Mouse (Mus musculus) ES-E14 (cell line): ENCODE measurements at regions not wholly inside any gene's neighbourhood (a gene's known extent, or its start where the extent isn't known, plus 50 kb on each side); places are given as distances from the start of the nearest gene placed in this dataset.

Experiments used
- CHD2 ChIP-seq: IDR thresholded peaks from 2 replicates; pipeline ENCODE4 v1.6.1; 2014; ENCODE audit warnings: mild to moderate bottlenecking, low read depth, low read length, inconsistent platforms
- HCFC1 ChIP-seq: IDR thresholded peaks from 2 replicates; pipeline ENCODE4 v1.6.1; 2012; ENCODE audit warnings: low read length, inconsistent platforms, borderline replicate concordance; ENCODE audit not compliant: insufficient read depth
- MAFK ChIP-seq: IDR thresholded peaks from 2 replicates; pipeline ENCODE4 v1.6.1; 2014; ENCODE audit warnings: mild to moderate bottlenecking, low read depth, low read length, inconsistent platforms; ENCODE audit not compliant: insufficient read depth
- ZC3H11A ChIP-seq: IDR thresholded peaks from 2 replicates; pipeline ENCODE4 v1.6.1; 2012; ENCODE audit warnings: low read depth, mild to moderate bottlenecking, inconsistent platforms, low read length, borderline replicate concordance
- ZNF384 ChIP-seq: IDR thresholded peaks from 2 replicates; pipeline ENCODE4 v1.6.1; 2012; ENCODE audit warnings: low read depth, low read length, inconsistent platforms

GRCm38 (mm10) chr2:159307001-159307400 lies 512.4 kb downstream of the Dhx35 start:
- TF ChIP-seq ZC3H11A (no peak), MAFK (no peak), ZNF384 (no peak), CHD2 (no peak), HCFC1 (no peak)
